Mouse (Mus musculus): Measurements from ENCODE around the gene Hoxa2. TPM values are rescaled to one million over a fixed set of nuclear protein-coding genes. Genes with fewer than 3 reads are reported as not detected.

The Hoxa2 gene
- polyA plus RNA-seq, 1 experiment = 4.7 TPM

- peak within 1 kb of the TSS; percentile 50 for H3K4me3 ChIP-seq (replicated peaks; ENCODE audit: extremely low read depth, low read depth, low read length)
- TF ChIP-seq CTCF (IDR thresholded peaks at IDR 0.05; ENCODE audit: insufficient read depth, low read length) (no peak), POLR2A (IDR thresholded peaks at IDR 0.05; ENCODE audit: borderline replicate concordance, extremely low read depth, low read depth, low read length) (no peak)
These were observed 43.6 kb upstream of the Hoxa2 start, which contains the start of gene Hoxa6 for GRCm38 (mm10) chr6:52208072-52208867. Gene Hoxa6 (minus strand): TSS chr6:52208722.

GRCm38 (mm10) chr6:52207684-52207976, 43.0 kb upstream of the Hoxa2 start:
- Histone ChIP-seq H3K4me1 (ENCODE audit: control insufficient read depth, insufficient read depth, low read length) (peaks cover 8% of the 10 kb centered on the region), H3K4me3 (replicated peaks; ENCODE audit: extremely low read depth, low read depth, low read length) (no peak overlapping the region)
- no peak for DNase-seq
- TF ChIP-seq POLR2A (IDR thresholded peaks at IDR 0.05; ENCODE audit: borderline replicate concordance, extremely low read depth, low read depth, low read length) (no peak), CTCF (IDR thresholded peaks at IDR 0.05; ENCODE audit: insufficient read depth, low read length) (no peak)

More at GRCm38 (mm10) chr6:52208072-52208867, 43.6 kb upstream of the Hoxa2 start, which contains the start of gene Hoxa6:
- no peak for DNase-seq
- 13% methylated on average over 47 of the region's 47 CpGs for WGBS
- peaks cover 12% of the 10 kb centered on the region for H3K4me1 ChIP-seq (ENCODE audit: control insufficient read depth, insufficient read depth, low read length)

DNA sequence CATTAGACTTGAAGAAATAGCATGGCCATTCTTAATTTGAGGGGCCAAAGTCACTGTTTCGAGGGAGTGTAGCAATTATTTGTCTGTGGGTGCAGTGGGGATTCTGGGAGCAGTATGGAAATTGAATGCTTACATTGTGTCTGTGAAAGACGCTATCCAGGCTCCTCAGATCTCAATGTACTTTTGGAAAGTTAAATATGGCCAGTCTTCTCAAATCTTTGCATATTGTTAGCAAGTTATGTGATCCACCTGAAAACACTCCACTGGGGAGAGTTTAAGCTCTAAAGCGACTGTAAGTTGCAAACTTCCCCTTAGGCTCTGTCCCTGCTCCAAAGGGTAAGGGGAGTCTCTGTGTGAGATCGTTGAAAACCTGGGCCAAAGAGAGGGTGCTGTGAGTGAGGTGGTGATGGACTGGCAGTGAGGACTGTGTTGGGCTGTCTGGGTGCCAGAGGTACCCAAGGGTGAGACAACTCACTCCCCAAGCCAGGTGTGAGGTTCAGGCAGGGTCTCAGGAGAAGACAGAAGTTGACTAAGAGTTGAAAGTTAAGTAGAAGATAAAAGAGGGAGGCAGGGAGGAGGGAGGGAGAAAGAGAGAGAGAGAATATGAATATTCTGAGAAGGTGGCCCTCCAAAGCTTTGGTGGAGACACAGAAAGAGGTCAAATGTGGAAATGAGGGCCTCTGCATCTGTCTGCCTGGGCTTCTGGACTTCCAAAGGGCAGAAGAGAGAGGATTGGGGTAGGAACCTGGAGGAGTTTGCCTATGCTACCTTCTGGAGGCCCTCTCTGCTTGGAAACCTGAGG, 42.5 kb upstream of the Hoxa2 start:
- DNase-seq = no peak
- H3K4me3 ChIP-seq (replicated peaks; ENCODE audit: extremely low read depth, low read depth, low read length) = no peak overlapping the region
- peaks cover 6% of the 10 kb centered on the region; the same call in 1 of the 2 replicates for H3K4me1 ChIP-seq (ENCODE audit: control insufficient read depth, insufficient read depth, low read length)
- TF ChIP-seq CTCF (IDR thresholded peaks at IDR 0.05; ENCODE audit: insufficient read depth, low read length) = no peak
- no peak for TF ChIP-seq POLR2A (IDR thresholded peaks at IDR 0.05; ENCODE audit: borderline replicate concordance, extremely low read depth, low read depth, low read length)
- WGBS = 53% methylated on average over 4 of the region's 4 CpGs

- WGBS = 54% methylated on average over 55 of the region's 55 CpGs
- DNase-seq = no peak
- Histone ChIP-seq H3K4me1 (ENCODE audit: control insufficient read depth, insufficient read depth, low read length) (peaks cover 3% of the 10 kb centered on the region; the same call in 1 of the 2 replicates), H3K4me3 (replicated peaks; ENCODE audit: extremely low read depth, low read depth, low read length) (no peak overlapping the region)
- no peak for TF ChIP-seq CTCF (IDR thresholded peaks at IDR 0.05; ENCODE audit: insufficient read depth, low read length)
- TF ChIP-seq POLR2A (IDR thresholded peaks at IDR 0.05; ENCODE audit: borderline replicate concordance, extremely low read depth, low read depth, low read length) = no peak
These were observed 41.3 kb upstream of the Hoxa2 start for GRCm38 (mm10) chr6:52205638-52206621.

DNA sequence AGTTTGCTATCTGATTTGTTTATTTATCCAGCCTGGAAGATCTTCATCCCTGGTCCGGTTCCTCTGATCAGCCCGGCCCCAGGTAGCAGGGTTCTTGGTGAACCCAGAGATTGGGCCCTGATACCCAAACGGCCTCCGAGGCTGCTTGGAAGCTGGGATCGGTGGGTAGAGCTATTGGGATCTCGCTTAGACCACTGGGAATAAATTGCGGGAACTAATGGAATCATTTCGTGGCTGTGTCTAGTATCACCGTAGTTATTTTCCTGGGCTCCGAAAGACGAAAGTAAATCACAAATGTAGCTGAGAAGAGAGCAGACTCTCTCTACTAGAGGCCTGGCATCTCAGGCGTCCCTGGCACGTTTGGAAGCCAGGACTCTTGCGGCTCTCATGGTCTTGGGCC, 40.6 kb upstream of the Hoxa2 start:
- TF ChIP-seq CTCF (IDR thresholded peaks at IDR 0.05; ENCODE audit: insufficient read depth, low read length) (no peak), POLR2A (IDR thresholded peaks at IDR 0.05; ENCODE audit: borderline replicate concordance, extremely low read depth, low read depth, low read length) (no peak)
- no peak overlapping the region for H3K4me3 ChIP-seq (replicated peaks; ENCODE audit: extremely low read depth, low read depth, low read length)
- no peak for DNase-seq
- WGBS = 47% methylated on average over 14 of the region's 14 CpGs
- peaks cover 3% of the 10 kb centered on the region; the same call in 1 of the 2 replicates for H3K4me1 ChIP-seq (ENCODE audit: control insufficient read depth, insufficient read depth, low read length)

DNA sequence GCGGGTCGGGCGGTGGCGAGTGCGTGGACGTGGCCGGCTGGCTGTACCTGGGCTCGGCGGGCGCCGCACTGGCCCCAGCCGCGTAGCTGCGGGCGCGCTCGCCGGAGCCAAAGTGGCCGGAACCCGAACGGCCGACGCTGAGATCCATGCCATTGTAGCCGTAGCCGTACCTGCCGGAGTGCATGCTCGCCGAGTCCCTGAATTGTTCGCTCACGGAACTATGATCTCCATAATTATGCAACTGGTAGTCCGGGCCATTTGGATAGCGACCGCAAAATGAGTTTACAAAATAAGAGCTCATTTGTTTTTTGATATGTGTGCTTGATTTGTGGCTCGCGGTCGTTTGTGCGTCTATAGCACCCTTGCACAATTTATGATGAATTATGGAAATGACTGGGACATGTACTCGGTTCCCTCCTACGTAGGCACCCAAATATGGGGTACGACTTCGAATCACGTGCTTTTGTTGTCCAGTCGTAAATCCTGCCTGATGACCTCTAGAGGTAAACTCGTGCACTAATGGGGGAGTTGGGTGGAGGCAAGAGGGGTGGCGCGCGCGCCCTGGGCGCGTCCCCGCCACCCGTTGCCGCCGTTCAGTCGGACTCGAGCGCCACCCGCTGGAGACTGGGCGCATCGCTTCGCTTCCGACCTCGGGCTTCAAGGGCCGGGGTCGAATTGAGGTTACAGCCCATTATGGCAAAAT, 39.6 kb upstream of the Hoxa2 start, which contains the start of gene Hoxa5:
Hoxa5 (minus strand) TSS at position 538 of the 703 bp plus-strand sequence.
- peak within 1 kb of the TSS; percentile 94 for H3K4me3 ChIP-seq (replicated peaks; ENCODE audit: extremely low read depth, low read depth, low read length)
- DNase-seq = peak; percentile 75
- 0 out of 2 replicates have a peak, but pooled peaks have one; percentile 40 for TF ChIP-seq POLR2A (IDR thresholded peaks at IDR 0.05; ENCODE audit: borderline replicate concordance, extremely low read depth, low read depth, low read length)
- peak; percentile 66 for TF ChIP-seq CTCF (IDR thresholded peaks at IDR 0.05; ENCODE audit: insufficient read depth, low read length)

DNA sequence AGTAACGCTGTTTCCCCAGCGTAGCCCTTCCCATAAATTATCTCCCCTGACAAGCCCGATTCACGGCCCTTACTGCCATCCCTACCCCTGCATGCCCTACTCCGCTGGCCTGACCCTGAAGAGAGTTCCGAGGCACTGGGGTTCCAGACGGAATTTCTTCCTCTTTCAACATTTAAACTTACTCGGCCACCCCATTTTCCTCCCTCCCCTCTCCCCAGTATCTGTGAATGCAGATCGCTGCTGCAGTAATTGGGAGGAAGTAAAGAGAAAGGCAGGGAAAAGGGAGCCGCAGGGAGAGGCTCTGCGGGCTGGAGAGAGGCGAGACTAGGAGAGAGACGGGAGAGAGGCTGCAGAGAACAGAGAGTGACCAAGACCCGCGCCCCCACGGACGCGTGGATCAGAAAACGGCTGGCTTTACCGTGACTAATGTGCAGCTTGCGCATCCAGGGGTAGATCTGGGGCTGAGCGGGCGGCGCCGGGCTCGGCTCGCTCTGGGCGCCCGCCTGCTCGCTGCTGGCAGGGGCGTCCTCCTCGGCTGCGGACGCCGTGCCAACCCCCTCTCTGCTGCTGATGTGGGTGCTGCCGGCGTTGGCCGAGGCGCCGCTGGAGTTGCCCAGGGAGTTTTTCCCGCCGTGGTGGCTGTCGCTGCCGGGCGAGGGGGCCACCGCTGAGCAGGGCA, 38.9 kb upstream of the Hoxa2 start:
- TF ChIP-seq CTCF (IDR thresholded peaks at IDR 0.05; ENCODE audit: insufficient read depth, low read length) (no peak), POLR2A (IDR thresholded peaks at IDR 0.05; ENCODE audit: borderline replicate concordance, extremely low read depth, low read depth, low read length) (peak; percentile 4; the same call in 1 of the 2 replicates)
- 12% methylated on average over 46 of the region's 46 CpGs for WGBS
- H3K4me3 ChIP-seq (replicated peaks; ENCODE audit: extremely low read depth, low read depth, low read length) = peak overlapping the region; percentile 94
- no peaks in the 10 kb centered on the region for H3K4me1 ChIP-seq (ENCODE audit: control insufficient read depth, insufficient read depth, low read length)
- DNase-seq = no peak

More for the DNA sequence above, 39.6 kb upstream of the Hoxa2 start, which contains the start of gene Hoxa5:
- WGBS = 11% methylated on average over 65 of the region's 65 CpGs
- peaks cover 3% of the 10 kb centered on the region; the same call in 1 of the 2 replicates for H3K4me1 ChIP-seq (ENCODE audit: control insufficient read depth, insufficient read depth, low read length)

- TF ChIP-seq POLR2A (IDR thresholded peaks at IDR 0.05; ENCODE audit: borderline replicate concordance, extremely low read depth, low read depth, low read length) (no peak), CTCF (IDR thresholded peaks at IDR 0.05; ENCODE audit: insufficient read depth, low read length) (no peak)
- H3K4me1 ChIP-seq (ENCODE audit: control insufficient read depth, insufficient read depth, low read length) = no peaks in the 10 kb centered on the region
- DNase-seq = no peak
- peak overlapping the region; percentile 94 for H3K4me3 ChIP-seq (replicated peaks; ENCODE audit: extremely low read depth, low read depth, low read length)
- WGBS = 9% methylated on average over 10 of the region's 10 CpGs
These were observed 38.4 kb upstream of the Hoxa2 start for GRCm38 (mm10) chr6:52203121-52203370.

Data from lung, adult 2 months (tissue).